Mouse (Mus musculus): ENCODE data around the gene Wfdc6a. TPM values are rescaled to one million over a fixed set of nuclear protein-coding genes. Genes with fewer than 3 reads are reported as not detected.
A peak's percentile ranks its signal among the peaks of the same experiment; 100 is the strongest.
"Not testable (repeated sequence)": the region's sequence is repeated elsewhere in the genome, so short reads cannot be mapped to it uniquely, and the experiment has no call there.

The Wfdc6a gene
- polyA plus RNA-seq, 1 experiment from 2014 or later = not detected

GRCm38 (mm10) chr2:164592014-164592413 is 6.8 kb upstream of the Wfdc6a start:
- no peak overlapping the region for H3K4me2 ChIP-seq (replicated peaks; ENCODE audit: low read depth, low read length)
- no peak overlapping the region for H3K4me3 ChIP-seq (ENCODE audit: low read length)
- no peaks in the 10 kb centered on the region for H3K36me3 ChIP-seq (ENCODE audit: insufficient read depth, low read length)
- no peak overlapping the region for H3K9ac ChIP-seq (replicated peaks; ENCODE audit: low read length)
- H3K27me3 ChIP-seq (ENCODE audit: insufficient read depth, low read length) = no peaks in the 10 kb centered on the region
- peaks cover 12% of the 10 kb centered on the region for H3K4me1 ChIP-seq (ENCODE audit: insufficient read depth, low read length)
- no peaks in the 10 kb centered on the region for H3K9me3 ChIP-seq (ENCODE audit: low read length)
- H3K27ac ChIP-seq (ENCODE audit: low read length) = no peak overlapping the region
- 8% methylated on average over 4 of the region's 4 CpGs for WGBS
- ATAC-seq (ENCODE audit: low FRiP score, low TSS enrichment) = no peak; the same call in 1 of the 2 replicates

GRCm38 (mm10) chr2:164573359-164573758 is 11.9 kb downstream of the Wfdc6a start, which contains the start of gene Spint3:
Spint3 (minus strand) TSS chr2:164573459.
- H3K27ac ChIP-seq (ENCODE audit: low read length); H3K36me3 ChIP-seq (ENCODE audit: insufficient read depth, low read length); ATAC-seq (ENCODE audit: low FRiP score, low TSS enrichment); H3K27me3 ChIP-seq (ENCODE audit: insufficient read depth, low read length); H3K9ac ChIP-seq (replicated peaks; ENCODE audit: low read length); H3K4me2 ChIP-seq (replicated peaks; ENCODE audit: low read depth, low read length); H3K4me3 ChIP-seq (ENCODE audit: low read length); H3K4me1 ChIP-seq (ENCODE audit: insufficient read depth, low read length); H3K9me3 ChIP-seq (ENCODE audit: low read length): not testable (repeated sequence)
- 83% methylated on average over 6 of the region's 6 CpGs for WGBS

GRCm38 (mm10) chr2:164567460-164567859 is 17.8 kb downstream of the Wfdc6a start:
- no peak overlapping the region for H3K27ac ChIP-seq (ENCODE audit: low read length)
- 0 out of 2 replicates have a peak, but pooled peaks cover 2% of the 10 kb centered on the region for H3K27me3 ChIP-seq (ENCODE audit: insufficient read depth, low read length)
- peaks cover 17% of the 10 kb centered on the region for H3K36me3 ChIP-seq (ENCODE audit: insufficient read depth, low read length)
- WGBS = 88% methylated on average over 5 of the region's 5 CpGs
- no peak for ATAC-seq (ENCODE audit: low FRiP score, low TSS enrichment)
- no peak overlapping the region for H3K4me3 ChIP-seq (ENCODE audit: low read length)
- H3K9me3 ChIP-seq (ENCODE audit: low read length) = peaks cover 6% of the 10 kb centered on the region; the same call in 1 of the 2 replicates
- no peak overlapping the region for H3K4me2 ChIP-seq (replicated peaks; ENCODE audit: low read depth, low read length)
- no peak overlapping the region for H3K9ac ChIP-seq (replicated peaks; ENCODE audit: low read length)
- peaks cover 17% of the 10 kb centered on the region for H3K4me1 ChIP-seq (ENCODE audit: insufficient read depth, low read length)

GRCm38 (mm10) chr2:164566997-164567396 is 18.2 kb downstream of the Wfdc6a start:
- H3K27me3 ChIP-seq (ENCODE audit: insufficient read depth, low read length) = 0 out of 2 replicates have a peak, but pooled peaks cover 6% of the 10 kb centered on the region
- H3K27ac ChIP-seq (ENCODE audit: low read length) = no peak overlapping the region
- H3K4me1 ChIP-seq (ENCODE audit: insufficient read depth, low read length) = peaks cover 19% of the 10 kb centered on the region
- 79% methylated on average over 2 of the region's 2 CpGs for WGBS
- no peak overlapping the region for H3K4me3 ChIP-seq (ENCODE audit: low read length)
- H3K4me2 ChIP-seq (replicated peaks; ENCODE audit: low read depth, low read length) = no peak overlapping the region
- H3K36me3 ChIP-seq (ENCODE audit: insufficient read depth, low read length) = peaks cover 17% of the 10 kb centered on the region
- peaks cover 6% of the 10 kb centered on the region; the same call in 1 of the 2 replicates for H3K9me3 ChIP-seq (ENCODE audit: low read length)
- H3K9ac ChIP-seq (replicated peaks; ENCODE audit: low read length) = no peak overlapping the region
- ATAC-seq (ENCODE audit: low FRiP score, low TSS enrichment) = no peak

- WGBS = 63% methylated on average over 5 of the region's 5 CpGs
- Histone ChIP-seq H3K9ac (replicated peaks; ENCODE audit: low read length) (peak overlapping the region; percentile 80), H3K4me3 (ENCODE audit: low read length) (peak overlapping the region; percentile 57), H3K27me3 (ENCODE audit: insufficient read depth, low read length) (0 out of 2 replicates have a peak, but pooled peaks cover 6% of the 10 kb centered on the region), H3K4me1 (ENCODE audit: insufficient read depth, low read length) (peaks cover 19% of the 10 kb centered on the region), H3K4me2 (replicated peaks; ENCODE audit: low read depth, low read length) (peak overlapping the region; percentile 85), H3K27ac (ENCODE audit: low read length) (no peak overlapping the region), H3K9me3 (ENCODE audit: low read length) (peaks cover 6% of the 10 kb centered on the region; the same call in 1 of the 2 replicates), H3K36me3 (ENCODE audit: insufficient read depth, low read length) (peaks cover 17% of the 10 kb centered on the region)
- ATAC-seq (ENCODE audit: low FRiP score, low TSS enrichment) = no peak
These were observed 20.9 kb downstream of the Wfdc6a start for GRCm38 (mm10) chr2:164564346-164564745.

- Histone ChIP-seq H3K4me3 (ENCODE audit: low read length) (peak overlapping the region; percentile 57), H3K9ac (replicated peaks; ENCODE audit: low read length) (peak overlapping the region; percentile 80), H3K4me1 (ENCODE audit: insufficient read depth, low read length) (peaks cover 19% of the 10 kb centered on the region), H3K4me2 (replicated peaks; ENCODE audit: low read depth, low read length) (peak overlapping the region; percentile 85), H3K27ac (ENCODE audit: low read length) (peak overlapping the region; percentile 83), H3K36me3 (ENCODE audit: insufficient read depth, low read length) (peaks cover 17% of the 10 kb centered on the region), H3K9me3 (ENCODE audit: low read length) (peaks cover 6% of the 10 kb centered on the region; the same call in 1 of the 2 replicates), H3K27me3 (ENCODE audit: insufficient read depth, low read length) (0 out of 2 replicates have a peak, but pooled peaks cover 6% of the 10 kb centered on the region)
- WGBS = 1% methylated on average over 32 of the region's 32 CpGs
- peak; percentile 67 for ATAC-seq (ENCODE audit: low FRiP score, low TSS enrichment)
These were observed 21.8 kb downstream of the Wfdc6a start for GRCm38 (mm10) chr2:164563339-164564038.

GRCm38 (mm10) chr2:164562391-164563188 is 22.7 kb downstream of the Wfdc6a start, which contains the start of gene Wfdc2:
Wfdc2 (plus strand) TSS chr2:164562413.
- WGBS = 2% methylated on average over 23 of the region's 24 CpGs
- peak within 1 kb of the TSS; percentile 83 for H3K27ac ChIP-seq (ENCODE audit: low read length)
- peak within 1 kb of the TSS; percentile 57 for H3K4me3 ChIP-seq (ENCODE audit: low read length)

GRCm38 (mm10) chr2:164560106-164560505 is 25.1 kb downstream of the Wfdc6a start:
- no peaks in the 10 kb centered on the region for H3K36me3 ChIP-seq (ENCODE audit: insufficient read depth, low read length)
- H3K4me1 ChIP-seq (ENCODE audit: insufficient read depth, low read length) = peaks cover 19% of the 10 kb centered on the region
- WGBS = 84% methylated on average over 8 of the region's 8 CpGs
- no peak for ATAC-seq (ENCODE audit: low FRiP score, low TSS enrichment)
- no peak overlapping the region for H3K4me3 ChIP-seq (ENCODE audit: low read length)
- no peak overlapping the region for H3K4me2 ChIP-seq (replicated peaks; ENCODE audit: low read depth, low read length)
- H3K27ac ChIP-seq (ENCODE audit: low read length) = no peak overlapping the region
- H3K9me3 ChIP-seq (ENCODE audit: low read length) = no peaks in the 10 kb centered on the region
- no peak overlapping the region for H3K9ac ChIP-seq (replicated peaks; ENCODE audit: low read length)
- 0 out of 2 replicates have a peak, but pooled peaks cover 6% of the 10 kb centered on the region for H3K27me3 ChIP-seq (ENCODE audit: insufficient read depth, low read length)

More at GRCm38 (mm10) chr2:164562391-164563188, 22.7 kb downstream of the Wfdc6a start, which contains the start of gene Wfdc2:
- Histone ChIP-seq H3K4me1 (ENCODE audit: insufficient read depth, low read length) (peaks cover 19% of the 10 kb centered on the region), H3K9me3 (ENCODE audit: low read length) (peaks cover 6% of the 10 kb centered on the region; the same call in 1 of the 2 replicates), H3K27me3 (ENCODE audit: insufficient read depth, low read length) (0 out of 2 replicates have a peak, but pooled peaks cover 6% of the 10 kb centered on the region), H3K9ac (replicated peaks; ENCODE audit: low read length) (peak within 1 kb of the TSS; percentile 80), H3K4me2 (replicated peaks; ENCODE audit: low read depth, low read length) (peak within 1 kb of the TSS; percentile 85), H3K36me3 (ENCODE audit: insufficient read depth, low read length) (peaks cover 17% of the 10 kb centered on the region)
- ATAC-seq (ENCODE audit: low FRiP score, low TSS enrichment) = peak; percentile 55

GRCm38 (mm10) chr2:164558991-164559645 is 26.1 kb downstream of the Wfdc6a start:
- no peak overlapping the region for H3K4me3 ChIP-seq (ENCODE audit: low read length)
- ATAC-seq (ENCODE audit: low FRiP score, low TSS enrichment) = no peak
- H3K9me3 ChIP-seq (ENCODE audit: low read length) = no peaks in the 10 kb centered on the region
- H3K9ac ChIP-seq (replicated peaks; ENCODE audit: low read length) = no peak overlapping the region
- 37% methylated on average over 16 of the region's 16 CpGs for whole genome bisulfite sequencing
- peaks cover 11% of the 10 kb centered on the region for H3K4me1 ChIP-seq (ENCODE audit: insufficient read depth, low read length)
- no peaks in the 10 kb centered on the region for H3K36me3 ChIP-seq (ENCODE audit: insufficient read depth, low read length)
- no peak overlapping the region; the same call in 1 of the 2 replicates for H3K4me2 ChIP-seq (replicated peaks; ENCODE audit: low read depth, low read length)
- H3K27me3 ChIP-seq (ENCODE audit: insufficient read depth, low read length) = 0 out of 2 replicates have a peak, but pooled peaks cover 6% of the 10 kb centered on the region
- H3K27ac ChIP-seq (ENCODE audit: low read length) = no peak overlapping the region
